Mouse (Mus musculus): ENCODE measurements at regions not wholly inside any gene's neighbourhood (a gene's known extent, or its start where the extent isn't known, plus 50 kb on each side); places are given as distances from the start of the nearest gene placed in this dataset.

DNA sequence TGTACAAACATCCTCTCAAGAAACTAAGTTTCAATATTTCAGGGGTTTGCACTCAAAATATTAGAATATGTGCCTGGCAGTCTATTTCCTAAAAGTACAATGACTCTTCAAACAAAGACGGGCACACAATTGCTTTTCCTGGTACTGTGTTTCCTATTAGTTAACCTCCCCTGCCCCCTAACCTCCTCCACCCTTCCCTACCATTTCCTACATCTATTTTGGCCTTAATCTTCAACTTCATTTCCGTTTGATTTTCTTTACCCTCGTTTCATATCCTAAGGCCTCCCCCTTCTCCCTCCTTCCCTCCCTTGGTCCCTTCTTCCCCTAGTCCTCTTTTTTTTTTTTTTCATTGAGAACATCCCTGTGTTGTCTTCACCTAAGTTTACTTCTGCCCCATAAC lies 50.8 kb upstream of the Adgrl2 start:
- DNase-seq, result no peak

Data from heart, postnatal 4 days (tissue).